Mouse (Mus musculus): ENCODE measurements around the gene Dusp10. TPM values are rescaled to one million over a fixed set of nuclear protein-coding genes. Genes with fewer than 3 reads are reported as not detected.

Dusp10 gene
- total RNA-seq, 2 experiments from 2014 or later, result 7.4 to 8.6 TPM

DNA sequence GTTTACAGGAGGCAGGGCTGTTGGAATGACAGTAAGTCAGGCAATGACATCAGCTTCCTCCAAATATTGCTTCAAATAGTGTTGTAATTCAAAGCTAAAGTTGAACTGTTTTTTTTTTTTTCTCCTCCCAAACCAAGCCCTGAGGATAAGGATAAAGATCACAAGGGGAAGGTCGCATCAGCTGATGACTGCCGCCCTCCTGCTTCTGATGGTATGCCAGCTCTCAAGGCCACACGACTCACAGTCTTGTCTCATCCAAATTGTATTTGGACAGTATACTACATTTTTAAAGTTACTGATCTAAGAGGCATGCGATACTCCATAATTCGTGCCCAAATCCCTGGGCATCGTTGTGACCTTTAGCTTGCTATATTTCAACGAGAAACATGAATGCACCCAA lies 70.1 kb downstream of the Dusp10 start:
- no peak for DNase-seq (ENCODE audit: low spot score)
- intact Hi-C loops (cut with DNase I), result no loop called here

DNA sequence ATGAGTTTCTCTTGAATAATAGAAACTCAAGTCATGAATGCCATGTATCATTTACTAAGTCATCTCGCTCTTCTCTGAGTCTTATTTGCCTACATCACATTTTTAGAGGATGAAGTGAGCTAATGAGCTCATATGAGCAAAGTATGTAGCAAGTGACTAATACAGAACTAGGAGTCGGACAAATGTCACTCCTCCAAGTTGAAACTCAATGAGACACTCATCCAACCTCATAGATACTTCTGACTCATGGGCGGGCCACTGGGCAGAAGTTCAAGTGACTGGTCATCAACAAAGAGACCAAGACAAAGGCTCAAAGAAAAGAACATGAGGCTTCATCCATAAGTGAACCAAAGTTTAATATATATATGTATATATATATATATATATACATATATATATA lies 71.9 kb downstream of the Dusp10 start:
- intact Hi-C loops (cut with DNase I), result no loop called here
- DNase-seq (ENCODE audit: low spot score), result no peak

DNA sequence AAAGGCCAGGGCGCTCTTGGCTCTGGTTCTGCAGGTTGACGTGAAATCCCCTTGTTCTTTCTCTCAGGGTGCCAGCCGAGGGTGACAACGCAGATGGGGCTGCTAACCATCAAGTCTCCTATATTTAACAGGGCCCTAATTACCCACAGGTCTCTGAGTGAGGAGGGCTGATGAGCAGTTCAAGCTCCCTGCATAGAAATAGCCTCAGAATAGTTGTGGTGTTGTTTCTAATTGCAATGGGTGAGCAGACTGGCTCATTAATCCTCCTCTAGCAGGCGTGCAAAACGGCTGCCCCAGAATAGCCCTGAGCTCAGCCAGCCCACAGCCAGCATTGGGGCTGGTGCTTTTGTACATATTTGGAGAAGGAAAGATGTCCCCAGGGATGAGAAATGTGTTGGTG lies 77.4 kb downstream of the Dusp10 start:
- intact Hi-C loops (cut with DNase I), result loop anchor here (10.0 kb wide), 1 partner anchor 326 kb away; no protein-coding TSS in a partner anchor
- DNase-seq (ENCODE audit: low spot score), result no peak

DNA sequence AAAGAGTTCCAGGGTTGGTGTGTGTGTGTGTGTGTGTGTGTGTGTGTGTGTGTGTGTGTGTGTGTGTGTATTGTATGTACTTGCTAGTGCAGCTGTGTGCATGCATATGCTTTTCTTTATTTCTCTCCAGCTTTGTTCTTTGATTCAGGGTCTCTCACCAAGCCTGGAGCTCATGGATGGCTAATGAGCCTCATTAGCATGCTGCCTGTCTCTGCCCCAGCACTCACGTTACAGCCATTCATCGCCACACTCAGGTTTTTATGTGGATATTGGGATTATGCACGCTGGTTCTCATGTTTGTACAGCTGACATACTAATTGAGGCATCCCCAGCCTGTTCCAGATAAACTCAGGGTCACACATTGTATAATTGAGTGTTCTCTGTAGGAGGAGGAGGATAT lies 81.8 kb downstream of the Dusp10 start:
- intact Hi-C loops (cut with DNase I), result loop anchor here (10.0 kb wide), 1 partner anchor 330 kb away; no protein-coding TSS in a partner anchor
- DNase-seq (ENCODE audit: low spot score), result no peak

DNA sequence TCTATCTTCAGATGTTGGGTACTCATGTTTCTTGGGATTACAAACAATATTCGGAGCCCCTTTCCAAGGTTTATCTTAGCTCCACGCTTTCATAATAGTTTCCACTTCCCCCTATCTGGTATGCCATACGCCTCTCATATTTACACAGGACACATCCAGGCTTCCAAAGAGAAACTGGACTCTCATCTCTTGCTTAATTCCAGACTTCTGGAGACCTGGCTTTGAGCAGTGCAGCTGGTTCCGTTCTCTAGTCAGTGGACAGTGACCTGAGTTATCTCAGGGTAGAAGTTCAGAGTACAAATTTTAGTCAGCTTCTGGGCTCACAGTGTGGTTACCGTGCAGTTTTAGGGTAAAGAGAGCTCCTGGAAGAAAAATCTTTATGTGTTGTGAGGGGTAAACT lies 87.3 kb downstream of the Dusp10 start:
- DNase-seq (ENCODE audit: low spot score), result no peak
- intact Hi-C loops (cut with DNase I), result no loop called here

DNA sequence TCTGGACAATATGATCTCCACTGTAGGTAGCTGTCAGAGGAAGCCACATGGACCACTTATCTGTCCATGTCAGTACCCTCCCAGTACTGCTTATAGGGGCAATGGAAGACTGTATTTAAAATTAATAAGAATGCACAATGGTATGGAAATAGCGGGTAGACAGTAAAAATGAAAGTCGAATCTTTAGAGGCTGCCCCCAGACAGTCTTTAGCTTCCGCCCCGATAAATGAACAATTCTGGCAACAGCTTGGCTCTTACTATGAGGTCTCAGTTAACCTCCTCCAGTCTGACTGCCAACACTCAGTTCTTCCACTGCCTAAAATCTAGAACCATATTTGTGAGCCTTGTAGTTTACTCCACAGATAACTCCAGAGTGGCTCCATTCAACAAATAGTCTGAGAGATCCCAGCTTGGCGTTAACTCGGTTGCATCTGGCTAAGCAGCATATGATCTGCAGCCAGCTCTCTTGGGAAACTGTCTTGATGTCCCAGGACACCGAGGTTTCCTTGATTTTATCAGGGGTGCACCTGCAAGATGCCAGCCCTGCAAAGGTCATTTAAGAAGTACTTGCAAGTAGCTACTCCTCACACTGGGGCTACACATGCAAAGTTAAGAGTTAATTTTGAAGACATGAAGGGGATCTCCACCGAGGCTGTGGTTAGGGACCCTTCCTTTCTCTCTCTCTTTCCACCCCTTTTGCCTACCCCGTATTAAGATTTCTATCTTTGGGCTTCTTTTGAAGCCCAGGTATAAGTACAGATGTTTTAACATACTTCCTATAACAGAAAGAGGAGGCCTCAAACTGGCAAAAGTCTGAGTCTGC lies 88.0 kb downstream of the Dusp10 start:
- DNase-seq (ENCODE audit: low spot score), result no peak
- intact Hi-C loops (cut with DNase I), result no loop called here

DNA sequence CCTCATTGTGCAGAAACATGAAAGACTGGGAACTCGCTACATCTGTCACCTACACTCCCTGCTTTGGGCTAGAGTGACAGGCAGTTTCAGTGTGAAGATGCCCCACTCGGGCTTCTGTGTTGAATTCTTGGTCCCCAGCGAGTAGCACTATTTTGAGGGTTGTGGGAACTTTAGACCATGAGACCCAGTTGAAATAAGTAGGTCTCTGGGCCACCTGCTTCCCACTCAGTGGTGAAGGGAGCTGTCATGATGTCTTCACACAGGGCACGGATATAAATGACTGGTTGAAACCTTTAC lies 88.6 kb downstream of the Dusp10 start:
- DNase-seq (ENCODE audit: low spot score), result no peak

DNA sequence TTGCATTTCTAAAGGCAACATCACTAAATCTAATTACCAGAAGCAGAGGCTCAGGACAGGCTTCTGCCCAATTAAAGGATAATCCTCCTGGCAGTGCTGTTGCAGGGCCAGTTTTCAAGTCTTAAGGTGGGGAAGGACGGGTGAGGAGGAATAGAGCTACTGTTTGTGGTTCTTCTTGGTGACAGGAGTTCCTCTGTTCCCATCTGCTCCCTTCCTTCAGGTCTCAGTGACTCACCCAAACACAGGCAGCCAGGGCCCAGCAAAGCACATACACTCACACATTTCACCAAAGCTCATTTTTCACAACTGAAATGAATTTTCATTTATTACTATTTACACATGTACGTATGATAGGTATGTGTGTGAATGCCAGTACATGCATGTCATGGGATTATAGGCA lies 93.7 kb downstream of the Dusp10 start:
- intact Hi-C loops (cut with DNase I), result no loop called here
- DNase-seq (ENCODE audit: low spot score), result no peak

More for the DNA sequence above, 88.6 kb downstream of the Dusp10 start:
- intact Hi-C loops (cut with DNase I), result no loop called here

DNA sequence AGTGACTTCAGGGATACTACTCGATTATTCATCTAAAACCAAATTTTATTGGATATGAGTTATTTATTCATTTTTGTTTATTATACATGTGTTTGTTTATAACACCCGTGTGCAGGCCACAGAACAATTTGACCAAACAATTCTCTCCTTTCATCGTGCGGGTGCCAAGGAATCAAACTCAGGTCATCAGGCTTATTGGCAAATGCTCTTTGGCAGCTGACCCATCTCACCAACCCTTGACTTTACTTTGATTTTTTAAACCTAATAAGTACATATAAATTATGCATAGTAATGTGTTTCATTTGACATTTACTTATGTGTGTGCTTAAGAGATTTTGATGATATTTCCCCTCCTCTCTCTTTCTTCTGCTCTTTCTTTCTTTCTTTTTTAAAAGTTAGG lies 94.3 kb downstream of the Dusp10 start:
- intact Hi-C loops (cut with DNase I), result no loop called here
- DNase-seq (ENCODE audit: low spot score), result no peak

DNA sequence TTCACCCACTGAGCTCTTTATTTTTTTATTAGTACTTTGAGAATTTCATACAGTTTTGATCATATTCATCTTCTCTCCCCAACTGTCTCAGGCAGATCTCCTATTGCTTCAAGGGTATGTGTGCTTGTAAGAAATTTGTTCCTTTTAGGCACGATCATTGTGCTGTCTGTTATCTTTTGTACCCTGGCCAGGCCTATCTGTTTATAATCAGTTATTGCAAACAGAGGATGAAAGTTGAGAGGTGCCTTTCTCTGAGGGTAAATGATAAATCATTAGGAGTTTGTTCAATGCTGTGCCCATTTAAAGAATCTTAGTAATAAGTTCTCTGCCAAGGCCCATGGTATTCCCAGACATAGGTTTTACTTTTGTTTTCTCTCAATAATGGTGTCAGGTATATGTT lies 95.2 kb downstream of the Dusp10 start:
- no peak for DNase-seq (ENCODE audit: low spot score)
- intact Hi-C loops (cut with DNase I), result no loop called here

DNA sequence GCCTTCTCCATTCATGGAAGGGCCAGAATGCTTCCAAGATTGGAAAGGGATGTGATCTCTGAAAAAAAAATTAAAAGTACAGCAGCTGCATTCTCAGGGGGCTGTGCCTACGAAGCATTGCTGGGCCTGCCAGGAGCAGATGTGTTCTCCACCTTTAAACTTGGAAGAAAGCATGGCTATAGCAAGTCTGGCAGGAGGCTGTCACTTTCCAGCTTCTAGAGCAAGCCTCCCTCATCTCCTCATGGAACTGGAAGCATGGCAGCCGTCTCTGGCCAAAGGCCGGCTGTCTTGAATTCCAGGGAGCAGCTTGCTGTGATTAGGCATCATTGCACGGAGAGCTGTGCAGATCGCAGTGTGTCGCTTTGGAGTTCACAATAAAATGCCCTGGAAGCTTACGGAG lies 104.5 kb downstream of the Dusp10 start:
- peak; percentile 2 for DNase-seq (ENCODE audit: low spot score)
- intact Hi-C loops (cut with DNase I), result no loop called here

DNA sequence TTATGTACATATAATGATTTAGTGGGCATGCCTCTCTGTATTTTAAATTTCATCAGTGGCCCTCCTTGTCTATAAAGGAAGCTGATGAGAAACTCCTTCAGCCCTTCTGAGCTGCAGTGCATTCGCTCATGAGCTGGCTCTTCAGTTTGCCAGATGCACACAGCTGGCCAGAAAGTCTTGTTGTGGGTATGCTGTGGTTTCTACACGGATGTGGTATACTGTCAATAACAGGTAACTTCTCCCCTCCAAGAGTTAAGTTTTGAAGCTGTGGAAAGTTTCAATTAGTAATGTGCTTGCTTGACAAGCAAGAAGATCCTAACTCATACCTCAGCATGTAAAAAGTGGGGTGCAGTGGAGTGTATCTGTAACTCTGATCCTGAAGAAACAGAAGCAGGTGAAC lies 104.9 kb downstream of the Dusp10 start:
- DNase-seq (ENCODE audit: low spot score), result no peak
- intact Hi-C loops (cut with DNase I), result no loop called here

DNA sequence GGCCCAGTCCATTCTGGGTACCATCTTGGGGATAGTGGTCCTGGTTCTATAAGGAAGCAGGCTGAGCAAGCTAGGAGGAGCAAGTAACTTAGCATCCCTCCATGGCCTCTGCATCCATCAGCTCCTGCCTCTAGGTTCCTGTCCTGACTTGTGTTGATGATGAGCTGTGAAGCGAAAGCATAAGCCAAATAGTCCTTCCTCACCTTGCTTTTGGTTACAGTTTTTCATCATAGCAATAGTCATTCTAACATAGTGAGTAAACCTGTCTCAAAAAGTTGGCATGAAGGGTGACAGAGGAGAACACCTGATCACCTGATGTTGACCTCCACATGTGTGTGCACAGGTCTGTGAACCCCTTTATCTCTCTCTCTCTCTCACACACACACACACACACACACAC lies 105.5 kb downstream of the Dusp10 start:
- DNase-seq (ENCODE audit: low spot score), result no peak
- intact Hi-C loops (cut with DNase I), result no loop called here

Other genes with a start within 250 kb of the Dusp10 start
- gene 1700056E22Rik, start 21.0 kb downstream of the Dusp10 start, total RNA-seq (2021), result under 1 TPM; 0.75 to 0.86 TPM

All from heart, postnatal 25 days (tissue).